Mouse (Mus musculus) heart, embryonic 16.5 days (tissue): Measurements from ENCODE around the gene Ulk4. TPM values are rescaled to one million over a fixed set of nuclear protein-coding genes. Genes with fewer than 3 reads are reported as not detected.

Experiments
- ATAC-seq: fragments of 200-750 bp; cut with Nextera tagmentation; replicated peaks from 2 replicates; pipeline ENCODE4 v1.8.0; 2017; ENCODE audit warnings: moderate number of reproducible peaks; ENCODE audit not compliant: insufficient read depth, low FRiP score; ENCODE audit errors: extremely low read depth
- H3K27ac ChIP-seq: fragments of 300-500 bp; sonication (generic); 2 replicates; pipeline ENCODE4 v1.5.1; 2014; ENCODE audit warnings: mild to moderate bottlenecking, low read length, control low read depth, moderate library complexity
- H3K27me3 ChIP-seq: fragments of 300-500 bp; sonication (generic); 2 replicates; pipeline ENCODE4 v1.6.1; 2014; ENCODE audit warnings: low read length, mixed read lengths; ENCODE audit not compliant: control insufficient read depth, insufficient read depth
- H3K36me3 ChIP-seq: fragments of 300-500 bp; sonication (generic); 2 replicates; pipeline ENCODE4 v1.6.1; 2014; ENCODE audit not compliant: control insufficient read depth, insufficient read depth
- H3K4me1 ChIP-seq: fragments of 300-500 bp; sonication (generic); 2 replicates; pipeline ENCODE4 v1.6.1; 2014; ENCODE audit warnings: low read length, mixed read lengths; ENCODE audit not compliant: control insufficient read depth, insufficient read depth
- H3K4me2 ChIP-seq: fragments of 300-500 bp; sonication (generic); 2 replicates; pipeline ENCODE4 v1.6.1; 2014; ENCODE audit warnings: low read depth, mild to moderate bottlenecking, control low read depth, low read length
- H3K4me3 ChIP-seq: fragments of 300-500 bp; sonication (generic); 2 replicates; pipeline ENCODE4 v1.5.1; 2014; ENCODE audit warnings: mild to moderate bottlenecking, control low read depth, low read length
- H3K9ac ChIP-seq: fragments of 300-500 bp; sonication (generic); 2 replicates; pipeline ENCODE4 v1.6.1; 2014; ENCODE audit warnings: low read length, control low read depth
- H3K9me3 ChIP-seq: fragments of 300-500 bp; sonication (generic); replicated peaks from 2 replicates; pipeline ENCODE4 v1.6.1; 2016; ENCODE audit warnings: low read length; ENCODE audit not compliant: control insufficient read depth
- whole genome bisulfite sequencing: fragments of 180-500 bp; shearing (Covaris S2); extraction: QIAGEN DNeasy Blood & Tissue Kit; methylation state at CpG from one replicate; pipeline ENCODE4 v1.1.7; 2014; 5-methylcytosine and 5-hydroxymethylcytosine counted together
- polyA plus RNA-seq: library from polyadenylated mRNA; unstranded; fragments of >200 nt; fragmentation: Nextera tagmentation; extraction: Ambion mirVana; gene quantifications from 2 replicates; pipeline ENCODE4 v1.2.1, GENCODE M21; 2015

Gene Ulk4
- polyA plus RNA-seq, 1 experiment from 2014 or later = 105 TPM

DNA sequence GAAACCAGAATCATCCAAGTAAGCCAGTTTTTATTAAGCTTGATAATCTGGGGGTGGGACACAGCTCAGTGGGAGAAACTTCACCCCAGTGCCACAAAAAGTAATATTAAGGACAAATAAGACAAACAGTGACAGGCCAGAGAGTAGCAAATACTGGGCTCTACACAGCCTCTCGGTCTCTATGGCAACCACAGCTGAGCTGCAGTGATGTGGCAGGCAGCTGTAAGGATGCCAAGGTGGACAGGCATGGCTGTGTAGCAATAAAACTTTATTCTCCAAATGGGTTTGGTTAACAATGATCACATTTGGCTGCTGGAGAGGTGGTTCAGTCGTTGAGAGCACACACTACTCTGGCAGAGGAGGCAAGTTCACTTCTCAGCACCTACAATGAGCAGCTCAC lies 150.0 kb downstream of the Ulk4 start:
- Histone ChIP-seq H3K4me3 (no peak overlapping the region), H3K27ac (no peak overlapping the region), H3K36me3 (no peaks in the 10 kb centered on the region), H3K9ac (no peak overlapping the region), H3K4me2 (no peak overlapping the region), H3K4me1 (peaks cover 3% of the 10 kb centered on the region; the same call in 1 of the 2 replicates), H3K9me3 (no peaks in the 10 kb centered on the region), H3K27me3 (no peaks in the 10 kb centered on the region)
- ATAC-seq = no peak
- 65% methylated on average over 2 of the region's 2 CpGs for WGBS

DNA sequence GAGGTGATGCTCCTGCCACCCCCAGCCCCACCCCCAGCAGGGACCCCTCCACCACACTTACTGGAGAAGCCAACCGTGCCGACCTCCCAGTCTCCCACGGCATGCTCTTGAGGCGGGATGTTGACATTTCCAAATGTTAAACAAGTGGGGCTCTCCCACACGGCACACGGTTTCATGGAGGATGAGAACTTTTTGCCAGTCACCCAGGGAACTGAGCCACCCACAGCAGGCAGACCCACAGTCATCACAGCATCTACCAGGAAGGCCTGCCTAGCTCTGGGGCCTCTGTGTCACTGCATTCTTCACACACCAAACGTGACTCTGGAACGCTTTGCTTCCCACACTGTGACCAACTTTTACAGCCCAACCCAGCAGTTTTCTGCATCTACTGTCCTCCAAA lies 152.3 kb downstream of the Ulk4 start:
- 71% methylated on average over 8 of the region's 8 CpGs for WGBS
- no peak overlapping the region for H3K27ac ChIP-seq
- H3K27me3 ChIP-seq = no peaks in the 10 kb centered on the region
- no peak for ATAC-seq
- no peak overlapping the region for H3K4me2 ChIP-seq
- H3K36me3 ChIP-seq = no peaks in the 10 kb centered on the region
- no peaks in the 10 kb centered on the region for H3K9me3 ChIP-seq
- H3K9ac ChIP-seq = no peak overlapping the region
- H3K4me3 ChIP-seq = no peak overlapping the region
- H3K4me1 ChIP-seq = peaks cover 6% of the 10 kb centered on the region; the same call in 1 of the 2 replicates

DNA sequence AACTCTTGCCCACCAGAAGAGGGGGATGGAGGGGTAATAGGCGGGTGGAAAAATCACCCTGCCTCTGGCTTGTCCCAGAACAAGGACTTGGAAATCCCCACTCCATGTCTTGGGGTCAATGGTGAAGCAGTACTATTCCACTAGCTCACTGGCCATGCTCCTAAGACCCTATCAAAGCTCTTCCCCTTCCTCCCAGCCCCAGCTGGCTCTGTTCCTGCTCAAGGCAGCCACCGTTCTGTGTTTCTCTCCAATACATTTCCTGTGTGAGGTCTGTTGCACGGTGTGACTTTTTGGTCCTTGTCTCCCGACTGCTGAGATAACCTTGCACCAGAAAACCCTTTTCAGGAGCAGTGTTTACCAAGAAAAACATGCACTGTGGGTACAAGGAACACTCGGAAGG lies 155.0 kb downstream of the Ulk4 start:
- no peak for ATAC-seq
- 34% methylated on average over 5 of the region's 5 CpGs for WGBS
- Histone ChIP-seq H3K36me3 (no peaks in the 10 kb centered on the region), H3K27ac (no peak overlapping the region), H3K4me2 (no peak overlapping the region), H3K9me3 (no peaks in the 10 kb centered on the region), H3K4me1 (peaks cover 6% of the 10 kb centered on the region; the same call in 1 of the 2 replicates), H3K27me3 (no peaks in the 10 kb centered on the region), H3K9ac (no peak overlapping the region), H3K4me3 (no peak overlapping the region)

DNA sequence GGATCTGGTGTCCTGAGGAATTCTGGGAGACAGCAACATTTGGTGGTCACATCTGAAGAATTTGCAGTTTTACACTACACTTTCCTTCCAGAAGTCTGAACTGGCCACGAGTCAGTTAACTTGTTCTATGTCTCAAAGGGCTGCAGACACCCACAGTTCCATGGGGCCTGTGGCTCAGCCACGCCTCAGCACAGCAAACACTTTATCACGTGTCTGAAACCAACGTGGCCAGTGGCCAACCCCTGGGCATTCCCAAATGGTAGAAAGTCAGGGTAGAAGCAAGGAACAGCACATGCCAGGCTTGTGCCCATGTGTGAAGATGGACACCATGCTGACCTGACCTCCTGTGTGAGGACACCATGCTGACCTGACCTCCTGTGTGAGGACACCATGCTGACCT lies 159.1 kb downstream of the Ulk4 start:
- no peaks in the 10 kb centered on the region for H3K36me3 ChIP-seq
- H3K9ac ChIP-seq = no peak overlapping the region
- ATAC-seq = no peak
- H3K4me1 ChIP-seq = peaks cover 6% of the 10 kb centered on the region; the same call in 1 of the 2 replicates
- H3K4me2 ChIP-seq = no peak overlapping the region
- no peak overlapping the region for H3K27ac ChIP-seq
- no peak overlapping the region for H3K4me3 ChIP-seq
- H3K9me3 ChIP-seq = no peaks in the 10 kb centered on the region
- H3K27me3 ChIP-seq = no peaks in the 10 kb centered on the region
- WGBS = 56% methylated on average over 4 of the region's 4 CpGs

DNA sequence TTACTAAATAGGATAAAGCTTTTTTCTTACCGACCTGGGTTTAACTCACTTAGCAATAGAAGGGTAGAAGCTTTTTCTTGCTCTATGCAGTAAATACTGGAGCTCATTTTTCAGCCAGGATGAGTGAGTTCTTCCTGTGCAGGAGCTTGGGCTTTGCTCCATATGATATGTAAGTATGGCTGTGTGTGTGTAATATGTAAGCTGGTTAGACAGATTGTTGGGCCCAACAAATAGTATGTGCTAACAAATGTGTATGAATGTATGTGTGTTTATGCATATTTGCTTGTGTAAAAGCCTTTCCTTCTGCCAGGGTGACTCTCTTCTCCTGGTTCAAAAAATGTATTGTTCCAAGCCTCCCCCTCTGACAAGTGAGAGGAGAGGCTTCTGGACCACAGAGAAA lies 164.9 kb downstream of the Ulk4 start:
- no peak overlapping the region for H3K27ac ChIP-seq
- peaks cover 5% of the 10 kb centered on the region; the same call in 1 of the 2 replicates for H3K4me1 ChIP-seq
- no peak overlapping the region for H3K4me3 ChIP-seq
- H3K4me2 ChIP-seq = no peak overlapping the region
- no peaks in the 10 kb centered on the region for H3K9me3 ChIP-seq
- no peak overlapping the region for H3K9ac ChIP-seq
- no peaks in the 10 kb centered on the region for H3K36me3 ChIP-seq
- H3K27me3 ChIP-seq = no peaks in the 10 kb centered on the region
- 49% methylated on average over 1 of the region's 1 CpGs for WGBS
- ATAC-seq = no peak

DNA sequence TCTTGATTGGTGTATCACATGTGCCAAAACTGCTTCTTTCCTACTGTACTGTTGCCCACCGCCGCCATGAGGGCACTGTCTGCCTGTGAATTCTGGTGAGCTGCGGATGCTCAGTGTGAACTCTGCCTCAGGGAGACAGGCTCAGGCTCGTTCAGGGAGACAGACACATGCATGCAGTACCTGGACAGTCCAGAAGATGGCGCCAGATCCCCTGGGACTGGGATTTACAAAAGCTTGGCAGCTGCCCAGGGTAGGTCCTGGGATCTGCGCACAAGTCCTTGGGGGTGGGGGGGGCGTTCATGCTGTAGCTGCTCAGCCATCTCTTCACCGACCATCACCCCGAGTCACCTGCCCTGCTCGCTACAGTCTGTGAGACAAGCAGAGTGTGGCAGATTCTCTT lies 168.9 kb downstream of the Ulk4 start:
- Histone ChIP-seq H3K4me2 (no peak overlapping the region), H3K9me3 (no peaks in the 10 kb centered on the region), H3K27ac (no peak overlapping the region), H3K4me3 (no peak overlapping the region), H3K36me3 (no peaks in the 10 kb centered on the region), H3K9ac (no peak overlapping the region), H3K4me1 (peaks cover 5% of the 10 kb centered on the region; the same call in 1 of the 2 replicates), H3K27me3 (no peaks in the 10 kb centered on the region; the same call in 1 of the 2 replicates)
- ATAC-seq = peak; percentile 41; the same call in 1 of the 2 replicates
- WGBS = 17% methylated on average over 10 of the region's 10 CpGs

DNA sequence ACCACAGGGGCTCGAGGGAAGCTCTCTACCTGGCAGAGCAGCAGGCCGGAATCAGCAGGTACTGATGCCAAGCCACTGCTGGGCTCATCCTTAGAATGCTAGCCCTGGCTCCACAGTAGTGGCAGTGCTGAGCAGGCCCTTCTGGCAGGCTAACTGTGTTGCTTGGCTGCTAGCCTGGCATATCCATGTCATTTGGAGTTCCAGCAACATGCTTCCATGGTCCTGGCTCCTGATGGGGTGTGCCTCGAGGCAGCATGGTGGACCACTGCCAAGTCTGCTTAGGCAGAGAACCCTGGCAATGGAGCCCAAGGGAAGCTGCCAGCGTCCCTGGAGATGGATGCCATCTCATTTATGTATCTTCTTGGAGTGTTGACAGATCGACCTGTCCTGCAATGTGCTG lies 169.4 kb downstream of the Ulk4 start:
- WGBS = 53% methylated on average over 5 of the region's 5 CpGs
- Histone ChIP-seq H3K9ac (no peak overlapping the region), H3K27me3 (no peaks in the 10 kb centered on the region; the same call in 1 of the 2 replicates), H3K4me1 (peaks cover 5% of the 10 kb centered on the region; the same call in 1 of the 2 replicates), H3K4me3 (no peak overlapping the region), H3K27ac (no peak overlapping the region), H3K36me3 (no peaks in the 10 kb centered on the region), H3K4me2 (no peak overlapping the region), H3K9me3 (no peaks in the 10 kb centered on the region)
- ATAC-seq = peak; percentile 28; the same call in 1 of the 2 replicates

DNA sequence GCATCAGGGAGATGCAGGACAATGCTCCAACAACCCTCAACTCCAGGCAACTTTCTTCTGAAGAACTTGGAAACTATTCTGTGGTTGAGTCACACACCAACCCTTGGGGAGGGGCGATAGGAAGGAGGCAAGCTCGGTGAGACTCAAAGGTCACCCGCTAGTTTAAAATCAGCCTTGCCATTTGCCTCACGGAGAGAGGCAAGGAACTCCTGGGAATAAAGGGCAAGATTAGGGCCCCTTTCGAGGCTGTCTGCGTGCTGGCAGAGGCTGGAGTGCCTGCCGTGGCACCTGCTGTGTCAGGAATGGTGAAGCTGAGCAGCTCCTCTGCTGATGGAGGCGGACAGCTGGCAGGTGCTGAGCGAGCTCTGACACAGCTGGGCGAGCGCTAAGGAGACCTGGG lies 169.9 kb downstream of the Ulk4 start:
- ATAC-seq = no peak
- Histone ChIP-seq H3K27me3 (no peaks in the 10 kb centered on the region; the same call in 1 of the 2 replicates), H3K27ac (no peak overlapping the region), H3K4me2 (no peak overlapping the region), H3K9me3 (no peaks in the 10 kb centered on the region), H3K4me3 (no peak overlapping the region), H3K36me3 (no peaks in the 10 kb centered on the region), H3K9ac (no peak overlapping the region), H3K4me1 (peaks cover 5% of the 10 kb centered on the region; the same call in 1 of the 2 replicates)
- WGBS = 27% methylated on average over 11 of the region's 11 CpGs

DNA sequence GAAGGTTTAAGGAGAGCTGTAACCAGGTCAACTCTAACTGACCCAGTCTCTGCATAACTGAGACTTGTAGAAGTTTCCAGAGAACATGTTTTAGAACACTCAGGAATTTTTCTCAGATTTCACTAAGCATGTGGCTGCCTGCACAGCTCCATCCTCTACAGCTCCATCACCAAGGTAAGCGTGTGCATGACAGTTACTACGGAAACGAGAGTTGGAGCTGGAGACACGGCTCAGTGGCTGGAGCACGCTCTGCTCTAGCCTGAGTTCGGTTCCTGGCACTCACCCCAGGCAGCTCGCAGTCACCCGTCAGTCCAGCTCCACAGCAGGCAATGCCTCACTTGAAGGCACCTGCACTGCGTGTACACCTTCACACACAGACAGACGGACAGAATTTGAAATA lies 175.5 kb downstream of the Ulk4 start:
- Histone ChIP-seq H3K4me1 (no peaks in the 10 kb centered on the region), H3K4me3 (no peak overlapping the region), H3K27me3 (no peaks in the 10 kb centered on the region; the same call in 1 of the 2 replicates), H3K9me3 (no peaks in the 10 kb centered on the region; the same call in 1 of the 2 replicates), H3K36me3 (no peaks in the 10 kb centered on the region), H3K27ac (no peak overlapping the region), H3K4me2 (no peak overlapping the region), H3K9ac (no peak overlapping the region)
- no peak for ATAC-seq
- 80% methylated on average over 10 of the region's 10 CpGs for WGBS
